21 mouse cellular contexts compared by ENCODE assay signal in genomic region chr7:25801031-25801430, GRCm38 (mm10). TPM values are rescaled to one million over a fixed set of nuclear protein-coding genes. Genes with fewer than 3 reads are reported as not detected.
DNase-seq lines count a peak whose midpoint lies in the region; ATAC-seq and TF ChIP-seq lines count a peak whose summit lies in the region.
"Had no signal": no experiment of that assay in that cellular context is flagged by ENCODE, and none has a peak within 500 bp of the region (broad histone marks: within the 10 kb centered on the region; RNA-seq: fewer than 3 reads in every experiment).

No protein-coding gene starts in this region.

- H3K9me3 ChIP-seq in heart, embryonic 10.5 days, result 0 out of 2 replicates have a peak, but pooled peaks cover 3% of the 10 kb centered on the region
- no peaks in the 10 kb centered on the region for H3K9me3 ChIP-seq in midbrain, embryonic 11.5 days (ENCODE audit: control insufficient read depth, low read length)
- H3K9me3 ChIP-seq in midbrain, embryonic 16.5 days (replicated peaks; ENCODE audit: control insufficient read depth, low read length, poor library complexity, severe bottlenecking), result no peaks in the 10 kb centered on the region

- no peaks in the 10 kb centered on the region for H3K36me3 ChIP-seq in heart, embryonic 10.5 days
- H3K36me3 ChIP-seq in midbrain, embryonic 11.5 days (ENCODE audit: control insufficient read depth, insufficient read depth, low read length), result no peaks in the 10 kb centered on the region
- no peaks in the 10 kb centered on the region for H3K36me3 ChIP-seq in midbrain, embryonic 16.5 days (ENCODE audit: control insufficient read depth, insufficient read depth, low read length)
- H3K36me3 ChIP-seq: G1E had no signal

- no peak overlapping the region for H3K4me3 ChIP-seq in gastrocnemius, adult 2 months
- no peak overlapping the region for H3K4me3 ChIP-seq in heart, embryonic 10.5 days
- no peak overlapping the region for H3K4me3 ChIP-seq in midbrain, embryonic 11.5 days (ENCODE audit: low read depth, low read length)
- no peak overlapping the region for H3K4me3 ChIP-seq in midbrain, embryonic 16.5 days (ENCODE audit: low read depth, low read length)

- 88% methylated on average over 6 of the region's 6 CpGs for WGBS in heart, embryonic 10.5 days
- WGBS in midbrain, embryonic 11.5 days, result 90% methylated on average over 6 of the region's 6 CpGs
- 94% methylated on average over 6 of the region's 6 CpGs for WGBS in midbrain, embryonic 16.5 days

- DNase-seq in gastrocnemius, adult 2 months, result no peak
- no peak for DNase-seq in gastrocnemius, postnatal 36 days
- DNase-seq in heart, adult 11 months, result peak; percentile 93
- DNase-seq in heart, embryonic 10.5 days (ENCODE audit: low spot score), result no peak
- DNase-seq in midbrain, embryonic 11.5 days (ENCODE audit: low spot score, missing footprints), result peak; percentile 51
- DNase-seq: adrenal gland, adult 2 months; adrenal gland, adult 8-10 months; adrenal gland, postnatal 10 days; adrenal gland, postnatal 14 days; adrenal gland, postnatal 25 days; adrenal gland, postnatal 36 days; B cell, adult 2 months; cerebellum, adult 11 months; cerebellum, adult 11-12 months; cerebellum, adult 18-20 months had no signal

- peaks cover 18% of the 10 kb centered on the region for H3K4me1 ChIP-seq in heart, embryonic 10.5 days
- H3K4me1 ChIP-seq in midbrain, embryonic 11.5 days (ENCODE audit: control insufficient read depth, insufficient read depth, low read length), result no peaks in the 10 kb centered on the region
- no peaks in the 10 kb centered on the region for H3K4me1 ChIP-seq in midbrain, embryonic 16.5 days (ENCODE audit: control insufficient read depth, insufficient read depth, low read length)

- H3K4me2 ChIP-seq in midbrain, embryonic 11.5 days, result no peak overlapping the region
- no peak overlapping the region for H3K4me2 ChIP-seq in midbrain, embryonic 16.5 days (ENCODE audit: low read length)

- intact Hi-C loops in gastrocnemius, adult 2 months (cut with DNase I), result no loop called here
- intact Hi-C loops in gastrocnemius, postnatal 36 days (cut with DNase I), result no loop called here

- no peak for TF ChIP-seq CTCF in gastrocnemius, adult 2 months (IDR thresholded peaks at IDR 0.05)

- no peak overlapping the region for H3K9ac ChIP-seq in midbrain, embryonic 11.5 days (ENCODE audit: low read length)
- no peak overlapping the region for H3K9ac ChIP-seq in midbrain, embryonic 16.5 days (ENCODE audit: low read depth, low read length)

- no peak for ATAC-seq in midbrain, embryonic 11.5 days (ENCODE audit: low FRiP score)
- ATAC-seq in midbrain, embryonic 16.5 days, result no peak
- ATAC-seq: activated CD4-positive, CD25-positive, alpha-beta regulatory T cell, adult 4 months; CD4-positive, CD25-positive, alpha-beta regulatory T cell, adult 4 months; Patski had no signal

- no peaks in the 10 kb centered on the region for H3K27me3 ChIP-seq in heart, embryonic 10.5 days (ENCODE audit: insufficient read depth, poor library complexity, severe bottlenecking)
- no peaks in the 10 kb centered on the region for H3K27me3 ChIP-seq in midbrain, embryonic 11.5 days (ENCODE audit: control insufficient read depth, insufficient read depth, low read length)
- H3K27me3 ChIP-seq in midbrain, embryonic 16.5 days (ENCODE audit: control insufficient read depth, insufficient read depth, low read depth, low read length), result no peaks in the 10 kb centered on the region
- H3K27me3 ChIP-seq: Patski had no signal

- H3K27ac ChIP-seq in gastrocnemius, adult 2 months, result peak overlapping the region; percentile 85; the same call in 1 of the 2 replicates
- no peak overlapping the region for H3K27ac ChIP-seq in heart, embryonic 10.5 days
- no peak overlapping the region for H3K27ac ChIP-seq in midbrain, embryonic 11.5 days (ENCODE audit: low read depth, low read length)
- no peak overlapping the region for H3K27ac ChIP-seq in midbrain, embryonic 16.5 days (ENCODE audit: low read length)

RNA-seq across cellular contexts. Expression of gene Axl, which starts 12.5 kb away (rescaled TPM):
- total RNA-seq in gastrocnemius, adult 2 months (2021), result 10 to 100 TPM; 39.9 to 48.6 TPM
- 10 to 100 TPM; 39.1 to 44.9 TPM for total RNA-seq in gastrocnemius, postnatal 36 days (2021)
- 53.3 and 54.3 TPM in 2 replicates for polyA plus RNA-seq in heart, embryonic 10.5 days (2016; fragmentation: Nextera tagmentation; extraction: Ambion mirVana)
- 17.4 and 21.8 TPM in 2 replicates for polyA plus RNA-seq in midbrain, embryonic 11.5 days (2014; fragmentation: Nextera tagmentation; extraction: Ambion mirVana)
- 14.9 and 17.1 TPM in 2 replicates for polyA plus RNA-seq in midbrain, embryonic 16.5 days (2015; fragmentation: Nextera tagmentation; extraction: Ambion mirVana)
- polyA plus RNA-seq: G1E had no signal

RNA-seq across cellular contexts. Expression of gene Cyp2s1, which starts 15.7 kb away (rescaled TPM):
- under 1 TPM; 0.10 to 0.56 TPM for total RNA-seq in gastrocnemius, adult 2 months (2021)
- total RNA-seq in gastrocnemius, postnatal 36 days (2021), result under 1 TPM; 0.17 to 0.18 TPM
- 4.7 and 5.5 TPM in 2 replicates for polyA plus RNA-seq in heart, embryonic 10.5 days (2016; fragmentation: Nextera tagmentation; extraction: Ambion mirVana)
- polyA plus RNA-seq in midbrain, embryonic 11.5 days (2014; fragmentation: Nextera tagmentation; extraction: Ambion mirVana), result 0.10 TPM in 1 of 2 replicates, not detected in the other
- 2.8 and 3.2 TPM in 2 replicates for polyA plus RNA-seq in midbrain, embryonic 16.5 days (2015; fragmentation: Nextera tagmentation; extraction: Ambion mirVana)
- total RNA-seq: MEL had no signal
- polyA plus RNA-seq: G1E had no signal

RNA-seq across cellular contexts. Expression of gene Hnrnpul1, which starts 46.5 kb away (rescaled TPM):
- total RNA-seq in gastrocnemius, adult 2 months (2021), result 10 to 100 TPM; 66.3 to 72.8 TPM
- total RNA-seq in gastrocnemius, postnatal 36 days (2021), result 10 to 100 TPM; 60.4 to 62.0 TPM
- polyA plus RNA-seq in heart, embryonic 10.5 days (2016; fragmentation: Nextera tagmentation; extraction: Ambion mirVana), result 45.3 and 54.6 TPM in 2 replicates
- 69.2 and 74.2 TPM in 2 replicates for polyA plus RNA-seq in midbrain, embryonic 11.5 days (2014; fragmentation: Nextera tagmentation; extraction: Ambion mirVana)
- polyA plus RNA-seq in midbrain, embryonic 16.5 days (2015; fragmentation: Nextera tagmentation; extraction: Ambion mirVana), result 38.3 and 41.1 TPM in 2 replicates

Comparison
In these comparisons a context has a peak if more than half of its experiments do, and no peak if none do; other contexts are left out.
1. DNase-seq: peak in heart, adult 11 months (single experiment) and midbrain, embryonic 11.5 days (single experiment); none in gastrocnemius, adult 2 months (single experiment), gastrocnemius, postnatal 36 days (0 of 2) and heart, embryonic 10.5 days (single experiment).